Mouse (Mus musculus): ENCODE data around the gene Itih5.

The Itih5 gene

DNA sequence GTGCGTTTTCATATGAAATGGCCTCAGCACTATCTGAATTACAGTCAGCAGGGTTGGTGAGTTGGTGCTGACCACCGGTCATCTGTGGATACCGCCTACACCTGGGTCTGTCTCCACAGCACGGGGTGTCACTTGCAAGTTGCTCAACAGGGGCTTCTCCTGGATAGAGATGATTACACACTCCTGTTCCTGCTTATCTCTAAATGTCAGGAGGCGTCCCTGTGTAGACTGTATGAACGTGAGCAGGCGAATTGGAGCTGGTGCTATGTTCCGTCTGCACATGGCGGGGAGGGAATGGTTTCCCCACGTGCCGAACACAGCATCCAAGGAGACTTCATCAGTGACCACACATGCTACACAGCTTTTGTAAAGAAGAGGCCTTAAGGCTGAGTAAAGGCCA, 13.9 kb downstream of the Itih5 start:
- in situ Hi-C loops (cut with MseI, MboI), result no loop called here

DNA sequence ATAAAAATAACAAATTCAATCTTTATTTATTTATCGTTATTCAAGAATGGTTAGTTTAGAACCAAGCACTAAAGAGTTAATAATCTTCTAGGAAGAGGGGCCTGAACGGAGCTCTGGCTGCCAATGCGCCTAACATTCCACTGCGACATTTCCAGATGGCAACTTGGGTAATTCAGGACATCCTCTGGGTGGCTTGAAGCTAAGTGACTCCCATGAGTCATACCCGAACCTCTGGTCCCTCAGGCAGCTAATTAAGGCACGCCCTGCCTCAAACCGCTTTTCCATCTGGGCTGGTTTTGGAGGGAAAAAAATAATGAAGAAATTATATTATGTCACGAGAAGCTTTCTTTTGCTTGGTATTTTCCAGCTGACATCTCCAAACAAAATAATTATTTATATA, 14.6 kb downstream of the Itih5 start:
- in situ Hi-C loops (cut with MseI, MboI), result no loop called here

DNA sequence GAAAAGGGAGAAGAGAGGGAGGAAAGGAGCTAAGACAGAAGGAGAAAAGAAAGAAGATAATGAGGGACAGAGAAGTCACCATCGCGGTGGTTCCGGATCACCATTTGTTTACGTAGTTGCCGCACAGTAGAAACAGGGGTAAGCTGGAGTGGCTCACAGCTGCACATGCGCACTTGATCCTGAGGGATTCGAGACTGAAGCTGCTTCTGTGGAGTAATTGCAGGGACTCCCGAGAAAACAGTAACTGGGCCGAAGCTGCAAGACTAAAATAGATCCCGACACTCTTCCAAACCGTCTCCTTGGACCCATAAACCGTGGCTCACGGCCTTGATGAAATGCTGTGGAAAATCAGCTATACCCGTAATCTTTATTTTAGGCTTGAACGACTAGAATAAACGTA, 16.6 kb downstream of the Itih5 start:
- in situ Hi-C loops (cut with MseI, MboI), result no loop called here

DNA sequence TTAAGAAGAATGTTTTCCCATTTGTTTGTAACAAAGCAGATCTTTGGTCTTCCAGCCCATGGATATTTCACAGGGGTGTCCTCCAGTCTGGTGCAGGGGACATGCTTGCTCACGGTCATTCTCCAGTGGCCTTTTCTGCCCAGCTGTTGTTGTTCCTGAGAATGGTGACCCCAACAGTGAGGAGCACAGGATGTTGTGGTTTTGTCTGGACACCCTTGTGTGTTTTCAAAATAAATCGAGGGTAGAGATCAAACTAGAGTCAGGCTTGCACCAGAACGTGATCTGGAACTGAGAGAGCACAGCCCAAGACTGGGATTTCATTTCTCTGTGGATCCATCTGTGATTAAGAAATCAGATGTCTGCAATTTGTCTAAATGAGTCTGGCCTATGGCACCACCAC, 40.2 kb downstream of the Itih5 start:
- in situ Hi-C loops (cut with MseI, MboI), result no loop called here

DNA sequence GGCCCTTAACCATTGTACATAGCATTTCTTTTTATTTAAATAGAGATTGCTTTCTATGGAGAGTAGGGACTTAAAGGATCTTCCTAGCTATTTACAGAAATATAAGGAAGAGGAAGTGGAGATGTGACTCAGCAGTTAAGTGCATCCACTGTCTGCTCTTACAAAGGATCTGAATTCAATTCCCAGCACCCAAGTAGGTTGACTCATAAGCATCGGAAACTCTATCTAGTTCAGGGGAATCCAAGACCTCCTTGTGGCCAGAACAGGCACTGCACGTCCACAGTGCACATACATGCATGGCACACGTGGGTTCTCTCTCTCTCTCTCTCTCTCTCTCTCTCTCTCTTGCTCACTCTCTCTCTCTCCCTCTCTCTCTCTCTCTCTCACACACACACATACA, 41.8 kb downstream of the Itih5 start:
- in situ Hi-C loops (cut with MseI, MboI), result no loop called here

DNA sequence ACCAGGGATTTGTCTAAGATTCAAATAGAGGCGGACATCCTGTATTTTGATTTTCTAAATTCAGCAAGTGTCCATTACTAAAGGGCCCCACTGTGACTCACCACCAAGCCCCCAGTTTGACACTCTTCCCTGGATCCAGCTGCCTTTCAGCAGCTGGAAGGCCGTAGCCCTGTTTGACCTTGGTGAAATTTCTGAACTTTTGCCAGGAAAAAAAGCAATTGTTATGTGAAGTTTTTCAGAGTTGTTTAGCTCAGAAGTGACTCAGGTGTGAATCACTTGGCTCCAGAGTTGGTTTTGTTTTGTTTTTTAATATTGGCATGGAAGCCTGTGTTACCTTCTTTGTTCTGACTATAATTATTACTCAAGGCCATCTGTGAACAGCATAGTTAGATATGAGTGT, 46.0 kb downstream of the Itih5 start:
- in situ Hi-C loops (cut with MseI, MboI), result no loop called here

DNA sequence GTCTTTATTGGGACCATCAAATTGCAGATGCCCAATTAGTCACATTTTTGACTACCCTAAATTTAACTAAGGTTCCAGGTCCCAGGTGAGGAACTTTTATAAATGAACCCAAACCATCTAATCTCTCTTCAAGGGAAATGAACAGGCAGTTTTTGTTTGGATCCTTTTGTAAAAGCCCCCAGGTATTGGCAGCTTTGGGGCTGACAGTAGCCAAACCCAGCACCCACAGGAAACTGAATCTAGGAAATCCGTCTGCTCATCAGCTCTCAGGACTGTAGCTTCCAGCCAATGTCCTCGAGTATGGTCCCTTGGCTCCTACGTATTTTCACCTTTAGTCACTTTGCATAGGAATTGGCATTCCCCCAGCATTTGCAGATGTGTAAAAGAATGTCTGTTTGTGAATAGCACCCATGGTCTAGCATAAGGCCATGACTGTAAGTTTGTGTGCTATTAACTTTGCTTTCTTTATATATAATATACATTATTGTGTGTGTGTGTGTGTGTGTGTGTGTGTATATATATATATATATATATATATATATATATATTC, 47.4 kb downstream of the Itih5 start:
- in situ Hi-C loops (cut with MseI, MboI), result no loop called here

DNA sequence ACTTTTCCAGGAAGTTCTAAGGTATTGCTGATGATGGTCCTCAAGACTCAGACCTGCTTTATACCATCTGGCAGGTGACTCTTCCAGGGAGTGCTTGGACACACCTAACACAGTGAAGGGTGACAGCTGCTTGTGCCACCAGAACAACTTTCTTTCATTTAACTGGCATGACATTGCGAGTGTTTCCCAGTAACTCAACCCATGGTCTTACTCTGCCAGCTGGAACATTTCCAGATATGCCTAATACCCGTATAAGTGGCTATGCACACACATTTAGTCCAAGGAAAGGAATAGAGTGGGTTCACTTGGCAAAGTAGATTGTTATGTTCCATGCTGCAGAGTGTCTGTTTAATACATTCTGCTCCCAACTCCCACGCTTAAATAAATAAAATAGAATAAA, 50.9 kb downstream of the Itih5 start:
- in situ Hi-C loops (cut with MseI, MboI), result no loop called here

DNA sequence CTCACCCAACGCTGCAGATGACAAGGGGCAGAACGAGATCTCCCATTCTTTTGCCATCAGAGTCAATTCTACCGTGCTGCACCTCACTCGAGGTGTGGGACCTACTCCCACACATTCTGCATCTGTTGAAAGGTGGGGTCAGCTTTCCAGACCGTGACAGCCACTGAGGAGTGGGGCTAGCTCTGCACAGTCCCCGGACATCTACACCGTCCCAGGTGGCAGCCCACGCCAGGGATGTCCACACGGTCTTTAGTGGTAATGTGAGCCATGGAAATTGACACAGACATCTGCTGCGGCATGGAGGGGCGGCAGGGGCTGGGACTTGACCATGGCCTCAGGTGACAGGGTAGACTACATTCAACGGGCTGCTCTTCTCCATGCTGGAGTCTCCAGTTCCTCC, 60.1 kb downstream of the Itih5 start:
- in situ Hi-C loops (cut with MseI, MboI), result no loop called here

DNA sequence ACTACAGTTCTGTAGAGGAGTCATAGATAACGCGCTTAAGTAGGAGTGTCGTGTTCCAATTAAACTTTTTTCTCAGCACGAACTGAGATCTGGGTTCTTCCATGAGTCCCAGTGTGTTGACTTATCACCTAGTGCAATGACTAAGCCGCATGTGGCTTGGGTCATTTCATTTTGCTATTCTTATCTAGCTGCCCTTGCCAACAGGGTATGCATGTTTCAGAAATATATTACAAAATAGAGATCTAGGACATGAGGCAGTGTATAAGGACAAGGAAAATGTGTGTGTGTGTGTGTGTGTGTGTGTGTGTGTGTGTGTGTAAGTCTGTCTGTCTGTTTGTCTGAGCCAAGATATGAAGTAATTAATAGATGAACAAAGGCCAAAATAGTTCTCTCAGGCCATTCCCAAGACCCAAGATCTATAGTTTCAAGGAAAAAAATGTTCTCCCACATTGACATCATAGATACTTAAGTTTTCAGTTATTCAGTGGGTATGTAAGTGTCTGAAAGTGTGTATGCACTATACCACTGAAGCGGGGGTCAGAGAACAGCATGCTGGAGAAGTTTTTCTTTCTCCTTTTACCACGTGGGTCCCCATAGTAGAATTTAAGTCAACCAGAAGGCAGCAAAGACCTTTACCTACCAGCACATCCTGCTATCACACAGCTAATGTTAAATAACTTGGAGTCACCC, 62.6 kb downstream of the Itih5 start:
- in situ Hi-C loops (cut with MseI, MboI), result no loop called here

DNA sequence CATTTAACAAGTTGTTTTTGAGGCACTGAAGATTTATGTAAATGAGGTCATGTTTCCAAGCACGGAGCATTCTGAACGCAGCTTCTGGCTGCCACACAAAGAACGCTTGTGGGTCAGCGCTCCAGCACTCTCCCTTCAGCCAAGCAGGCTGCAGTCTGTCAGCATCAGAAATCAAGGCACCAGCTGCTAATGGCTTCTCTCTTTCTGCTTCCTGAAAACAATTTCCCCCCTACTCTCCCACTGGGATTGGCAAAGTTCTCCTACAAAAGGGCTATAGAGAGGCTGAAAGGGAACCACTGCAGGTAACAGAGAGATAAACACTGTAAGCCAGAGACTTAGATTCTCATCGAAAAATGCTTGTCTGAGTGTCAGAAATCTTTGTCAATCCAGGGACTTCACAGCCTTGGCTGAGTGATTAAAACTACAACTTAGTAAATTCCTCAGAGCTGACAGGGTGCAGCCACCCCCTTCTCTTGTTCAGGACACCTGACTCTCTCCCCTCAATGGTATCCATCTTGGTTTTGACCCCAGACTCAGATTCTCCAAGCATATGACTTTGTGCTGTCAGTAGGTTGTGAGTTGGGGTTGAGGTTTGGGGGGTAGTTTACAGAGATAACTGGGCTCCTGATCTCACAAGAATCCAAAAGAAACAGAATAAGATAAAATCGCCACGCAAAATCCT, 63.3 kb downstream of the Itih5 start:
- in situ Hi-C loops (cut with MseI, MboI), result no loop called here

DNA sequence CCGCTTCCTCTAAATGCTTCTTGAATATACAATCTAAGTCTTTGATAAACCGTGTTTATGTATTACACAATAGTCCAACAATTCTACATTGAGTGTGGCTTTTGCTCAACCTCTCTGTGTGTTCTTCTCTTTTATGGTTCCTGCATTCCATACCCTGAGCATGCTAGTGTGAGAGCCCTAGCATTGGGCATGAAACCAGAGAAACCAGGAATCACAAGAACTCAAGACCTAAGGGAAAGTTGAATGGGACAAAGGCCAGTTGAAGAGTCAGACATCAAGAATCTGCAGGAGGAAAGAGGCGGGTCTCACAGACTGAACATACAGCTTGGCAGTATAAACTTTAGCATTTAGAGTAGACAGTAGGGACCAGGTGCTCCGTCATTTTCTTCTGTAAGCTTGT, 68.5 kb downstream of the Itih5 start:
- in situ Hi-C loops (cut with MseI, MboI), result no loop called here

DNA sequence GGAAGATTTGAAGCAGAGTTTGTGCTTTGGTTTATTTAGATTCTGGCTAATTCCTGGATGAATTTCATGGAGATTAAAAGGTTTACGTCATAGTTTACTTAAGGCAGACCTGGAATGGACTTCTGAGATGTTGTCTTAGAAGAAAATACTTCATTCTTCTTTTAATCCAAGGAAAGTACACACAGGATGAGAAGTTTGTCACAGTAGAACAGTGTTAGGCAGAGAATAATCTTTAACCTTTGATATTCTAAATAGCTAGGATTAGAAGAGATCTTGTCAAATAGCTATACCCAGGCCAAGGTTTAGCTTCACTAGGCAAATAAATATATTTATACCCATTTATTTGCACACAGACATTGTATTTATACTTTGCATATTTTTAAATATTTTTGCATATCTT, 73.5 kb downstream of the Itih5 start:
- in situ Hi-C loops (cut with MseI, MboI), result no loop called here

DNA sequence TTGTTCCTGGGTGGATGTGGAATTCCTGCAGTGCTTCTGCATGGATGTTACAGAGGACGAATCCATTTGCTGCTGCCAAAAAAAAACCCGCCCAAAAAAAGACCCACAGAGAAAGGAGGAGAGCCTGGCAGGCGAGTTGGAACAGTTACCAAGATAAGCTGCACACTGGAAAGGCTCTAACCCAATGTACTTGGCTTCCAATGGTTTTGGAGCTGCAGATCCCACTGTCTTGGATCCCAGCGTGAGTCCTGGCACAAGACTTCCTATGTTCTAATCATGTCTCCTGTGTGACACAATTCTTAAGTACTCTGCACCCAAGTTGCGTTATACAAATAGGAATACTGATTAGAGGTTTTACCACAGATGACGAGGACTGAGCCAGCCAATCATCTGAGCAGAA, 78.6 kb downstream of the Itih5 start:
- in situ Hi-C loops (cut with MseI, MboI), result no loop called here

DNA sequence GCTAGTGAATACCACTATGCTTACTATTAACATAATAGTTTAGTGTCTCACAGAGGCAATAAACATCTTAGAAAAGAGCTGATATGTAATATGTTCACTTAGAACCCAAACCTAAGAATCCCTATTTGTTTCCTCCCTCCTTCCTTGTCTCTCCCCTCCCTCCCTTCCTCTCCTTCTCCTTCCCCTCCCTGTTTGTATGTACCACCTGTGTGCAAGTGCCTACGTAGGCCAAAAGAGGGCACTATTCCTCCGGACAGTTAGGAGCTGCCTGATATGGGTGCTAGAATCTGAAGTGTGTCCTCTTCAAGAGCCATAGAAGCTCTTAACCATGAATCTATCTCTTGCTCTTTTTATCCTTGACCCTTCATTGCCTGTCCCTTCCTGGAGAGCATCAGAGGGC, 83.2 kb downstream of the Itih5 start:
- in situ Hi-C loops (cut with MseI, MboI), result no loop called here

DNA sequence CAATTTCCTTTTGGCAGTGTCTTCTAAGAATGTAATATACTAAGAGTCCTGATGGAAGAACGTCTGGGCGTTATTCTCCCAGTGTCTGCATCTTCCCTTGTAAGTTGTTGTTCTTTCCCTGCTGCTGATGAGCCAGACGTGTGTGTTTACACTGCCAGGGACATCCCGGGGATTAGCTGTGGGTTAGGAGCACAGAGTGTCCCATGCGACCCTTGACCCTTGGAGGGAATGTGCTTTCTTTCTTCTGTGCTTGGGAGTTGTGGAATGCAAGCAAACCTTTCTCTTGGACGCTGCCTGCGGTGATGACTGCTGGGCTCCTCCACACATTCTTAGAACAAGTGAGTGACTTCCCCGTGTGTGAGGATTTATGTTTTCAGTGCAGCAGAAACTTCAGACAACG, 89.6 kb downstream of the Itih5 start:
- in situ Hi-C loops (cut with MseI, MboI), result no loop called here

DNA sequence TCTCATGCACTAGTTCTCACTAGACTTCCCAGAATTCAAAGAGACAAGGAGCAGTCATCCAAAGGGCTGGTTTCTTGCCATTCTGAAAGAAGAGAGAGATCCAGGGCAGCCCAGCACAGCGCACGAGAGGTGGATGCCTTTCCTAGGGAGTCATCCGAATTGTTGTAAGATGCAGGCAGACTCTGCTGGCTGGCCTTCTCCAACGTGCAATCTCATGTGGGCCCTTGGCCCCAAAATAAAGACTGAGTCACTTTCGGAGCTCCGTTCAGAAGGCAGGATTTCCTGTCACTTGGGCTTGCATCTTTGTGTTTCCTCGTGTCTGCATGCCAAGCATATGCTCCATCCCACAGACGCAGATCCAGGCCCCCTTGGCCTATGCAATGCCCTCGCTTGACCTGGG, 97.1 kb downstream of the Itih5 start:
- in situ Hi-C loops (cut with MseI, MboI), result no loop called here

DNA sequence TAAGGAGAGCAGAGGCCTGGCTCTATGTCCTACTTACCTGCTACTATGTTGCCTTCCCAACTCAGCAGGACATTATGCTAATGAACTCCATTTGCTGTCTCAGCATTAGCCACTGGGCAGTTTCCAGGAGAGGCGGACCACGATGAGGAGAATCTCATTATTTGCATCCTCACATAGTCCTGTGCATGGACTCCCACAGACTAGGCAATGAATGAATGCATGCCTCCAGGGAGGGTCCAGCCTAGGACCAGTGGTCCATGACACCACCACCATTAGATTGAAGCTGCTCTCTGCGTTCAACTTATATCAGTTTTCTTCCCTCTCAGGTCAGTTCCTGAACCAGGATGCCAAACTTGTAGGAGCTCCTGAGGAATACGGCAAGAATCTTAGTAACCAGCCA, 97.6 kb downstream of the Itih5 start:
- in situ Hi-C loops (cut with MseI, MboI), result no loop called here

DNA sequence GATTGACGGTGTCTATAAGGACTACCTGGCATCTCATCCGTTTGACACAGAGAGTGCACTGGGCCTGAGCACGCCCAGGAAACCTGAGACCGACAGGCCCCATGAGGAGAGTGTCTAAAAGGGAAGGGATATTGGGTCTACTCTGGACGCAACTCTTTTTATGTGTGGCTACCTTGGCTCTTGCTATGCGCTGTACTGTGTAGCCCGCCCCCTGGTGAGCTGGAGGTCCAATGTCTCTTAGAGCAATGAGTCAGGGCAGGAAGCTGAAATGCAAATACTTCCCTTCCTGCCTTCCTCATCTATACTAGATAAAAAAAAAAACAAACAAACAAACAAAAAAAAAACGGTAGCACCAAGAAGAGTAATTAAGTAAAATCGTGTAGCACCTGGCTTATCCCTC, 98.1 kb downstream of the Itih5 start:
- in situ Hi-C loops (cut with MseI, MboI), result no loop called here

DNA sequence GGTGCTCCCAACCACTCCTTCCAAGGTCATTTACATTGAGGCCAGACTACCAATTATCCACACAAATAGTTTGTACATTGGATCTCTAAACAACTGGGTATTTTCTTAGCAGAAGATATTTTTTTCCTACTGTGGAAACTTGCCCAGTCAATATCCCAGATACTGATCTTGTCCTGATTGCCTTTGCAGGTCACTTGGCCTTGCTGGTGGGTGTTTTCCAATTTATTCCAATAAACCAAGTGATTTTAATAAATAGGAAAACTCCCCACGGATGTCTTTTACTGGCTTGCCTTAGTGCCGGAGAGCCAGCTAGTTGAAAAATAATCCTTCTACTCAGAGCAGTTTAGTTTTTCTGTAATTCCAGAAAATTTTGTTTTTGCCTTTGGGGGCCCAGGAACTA, 98.6 kb downstream of the Itih5 start:
- in situ Hi-C loops (cut with MseI, MboI), result no loop called here

DNA sequence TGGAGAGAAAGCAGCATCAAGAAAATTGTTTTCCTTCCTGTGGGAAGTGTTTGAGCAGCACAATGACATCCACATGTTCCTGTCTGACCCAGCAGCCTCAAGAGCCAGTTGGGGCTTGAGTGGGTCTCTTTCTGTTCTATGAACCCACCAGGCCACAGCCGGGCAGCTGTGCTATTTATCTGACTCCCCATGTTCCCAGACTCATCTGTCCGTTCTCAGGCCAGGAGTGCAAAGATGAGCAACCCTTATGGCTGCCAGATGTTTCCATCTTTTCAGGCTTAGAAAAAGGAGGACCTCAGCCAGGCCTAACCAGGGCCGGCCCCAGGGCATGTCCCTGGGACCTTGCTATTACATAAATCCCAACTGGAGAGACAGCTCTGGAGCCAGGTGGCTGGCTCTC, 100.0 kb downstream of the Itih5 start:
- in situ Hi-C loops (cut with MseI, MboI), result no loop called here

DNA sequence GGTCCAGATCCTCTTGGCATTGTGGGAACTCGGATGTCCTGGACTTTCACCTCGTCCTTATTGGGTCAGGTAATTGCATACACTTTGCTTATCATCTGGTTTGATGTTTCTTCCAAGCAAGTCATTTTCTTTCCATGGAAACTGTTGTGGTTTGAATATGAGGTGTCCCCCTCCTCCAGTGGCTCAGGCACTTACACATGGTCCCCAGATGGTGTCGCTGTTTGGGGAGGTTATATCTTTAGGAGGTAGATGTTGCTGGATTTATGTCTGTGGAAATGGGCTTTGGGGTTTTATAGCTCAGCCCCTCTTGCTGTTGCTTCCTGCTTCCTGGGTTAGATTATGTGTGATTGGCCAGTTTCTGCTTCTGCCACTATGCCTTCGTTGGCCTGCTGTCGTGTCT, 103.6 kb downstream of the Itih5 start:
- in situ Hi-C loops (cut with MseI, MboI), result no loop called here

DNA sequence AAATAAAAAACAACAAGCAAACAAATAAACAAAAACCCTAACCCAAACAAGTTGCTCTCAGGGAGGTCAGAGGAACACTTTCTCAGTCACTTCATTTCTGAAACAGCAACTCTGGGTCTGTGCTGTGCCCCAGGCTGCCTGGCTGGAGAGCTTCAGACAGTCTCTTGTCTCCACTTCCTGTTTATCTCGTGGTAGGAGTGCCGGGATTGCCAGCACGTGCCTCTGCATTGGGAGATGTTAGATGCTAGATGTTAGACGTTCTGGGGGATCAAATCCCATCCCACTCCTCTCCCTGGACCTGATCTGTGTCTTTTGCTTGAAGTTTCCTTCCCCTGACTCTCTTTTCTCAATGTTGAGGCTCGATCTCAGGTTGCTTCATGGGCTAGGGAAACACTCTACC, 104.9 kb downstream of the Itih5 start:
- in situ Hi-C loops (cut with MseI, MboI), result no loop called here

DNA sequence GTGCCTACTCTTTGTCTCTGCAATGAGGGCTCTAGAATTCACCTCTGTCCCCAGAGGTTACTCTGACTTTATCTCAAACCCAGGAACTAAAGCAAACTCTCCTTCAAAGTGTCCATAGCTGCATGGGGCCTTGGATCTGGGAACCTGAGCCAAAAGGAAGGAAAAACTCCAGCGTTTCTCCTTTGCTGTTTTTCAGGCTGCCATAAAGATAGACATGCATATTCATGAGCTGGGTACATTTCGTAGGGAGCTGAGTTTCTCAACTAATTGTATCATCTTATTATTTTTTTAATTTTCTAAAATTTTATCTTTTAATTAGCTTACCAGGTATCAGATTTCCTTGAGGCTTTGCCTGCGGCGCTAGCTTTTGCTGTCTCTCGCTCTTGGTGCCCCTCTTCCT, 106.7 kb downstream of the Itih5 start:
- in situ Hi-C loops (cut with MseI, MboI), result no loop called here

All from mouse trophoblast stem cell (cell line).